Comparison of ENCODE assay signal across 13 mouse cellular contexts in genomic region chr6:124865766-124866362, GRCm38 (mm10). TPM values are rescaled to one million over a fixed set of nuclear protein-coding genes. Genes with fewer than 3 reads are reported as not detected.
DNase-seq lines count a peak whose midpoint lies in the region; ATAC-seq lines count a peak whose summit lies in the region.
"Had no signal": no experiment of that assay in that cellular context is flagged by ENCODE, and none has a peak within 500 bp of the region (broad histone marks: within the 10 kb centered on the region; RNA-seq: fewer than 3 reads in every experiment).

No protein-coding gene starts in this region.

- 0 out of 2 replicates have a peak overlapping the region, but pooled peaks have one; percentile 0 for H3K9ac ChIP-seq in forebrain, embryonic 14.5 days (ENCODE audit: low read length)
- no peak overlapping the region for H3K9ac ChIP-seq in forebrain, embryonic 15.5 days (replicated peaks)
- 0 out of 2 replicates have a peak overlapping the region, but pooled peaks have one; percentile 19 for H3K9ac ChIP-seq in embryonic facial prominence, embryonic 15.5 days
- H3K9ac ChIP-seq in limb, embryonic 13.5 days: peak overlapping the region; percentile 51
- H3K9ac ChIP-seq: stomach, embryonic 15.5 days had no signal

- no peak for DNase-seq in forebrain, embryonic 14.5 days (ENCODE audit: low spot score)
- DNase-seq in embryonic facial prominence, embryonic 10.5 days (ENCODE audit: low spot score): no peak
- DNase-seq in right cerebral cortex, postnatal 14 days: no peak
- no peak for DNase-seq in thymus, postnatal 0 days (ENCODE audit: low spot score)
- DNase-seq: embryo, embryonic 11 days; heart, adult 18-20 months; heart, postnatal 36 days had no signal

- no peaks in the 10 kb centered on the region for H3K27me3 ChIP-seq in forebrain, embryonic 14.5 days (replicated peaks; ENCODE audit: control insufficient read depth, insufficient read depth, low read length)
- H3K27me3 ChIP-seq in forebrain, embryonic 15.5 days: no peaks in the 10 kb centered on the region
- peaks cover 71% of the 10 kb centered on the region for H3K27me3 ChIP-seq in embryonic facial prominence, embryonic 10.5 days (replicated peaks; ENCODE audit: low read depth, poor library complexity, severe bottlenecking)
- H3K27me3 ChIP-seq in embryonic facial prominence, embryonic 15.5 days: no peaks in the 10 kb centered on the region; the same call in none of the 2 replicates
- H3K27me3 ChIP-seq in limb, embryonic 13.5 days: peaks cover 13% of the 10 kb centered on the region

- ATAC-seq in forebrain, embryonic 14.5 days: no peak
- no peak for ATAC-seq in forebrain, embryonic 15.5 days (replicated peaks)
- no peak for ATAC-seq in embryonic facial prominence, embryonic 15.5 days (ENCODE audit: insufficient number of reproducible peaks, low FRiP score, low TSS enrichment, low read depth)
- no peak for ATAC-seq in limb, embryonic 13.5 days (ENCODE audit: low FRiP score, low read depth)
- ATAC-seq in frontal cortex, adult (ENCODE audit: low TSS enrichment): no peak

- H3K4me3 ChIP-seq in forebrain, embryonic 14.5 days (ENCODE audit: low read depth, low read length): no peak overlapping the region
- H3K4me3 ChIP-seq in forebrain, embryonic 15.5 days: no peak overlapping the region
- no peak overlapping the region for H3K4me3 ChIP-seq in embryonic facial prominence, embryonic 10.5 days
- H3K4me3 ChIP-seq in embryonic facial prominence, embryonic 15.5 days (replicated peaks): no peak overlapping the region
- no peak overlapping the region for H3K4me3 ChIP-seq in limb, embryonic 13.5 days
- H3K4me3 ChIP-seq: stomach, embryonic 15.5 days had no signal

- 60% methylated on average over 18 of the region's 18 CpGs for WGBS in forebrain, embryonic 14.5 days
- 68% methylated on average over 18 of the region's 18 CpGs for WGBS in forebrain, embryonic 15.5 days
- 59% methylated on average over 18 of the region's 18 CpGs for WGBS in embryonic facial prominence, embryonic 10.5 days
- 48% methylated on average over 18 of the region's 18 CpGs for WGBS in embryonic facial prominence, embryonic 15.5 days
- WGBS in limb, embryonic 13.5 days: 30% methylated on average over 18 of the region's 18 CpGs

- H3K4me1 ChIP-seq in forebrain, embryonic 14.5 days (ENCODE audit: control insufficient read depth, insufficient read depth, low read length): peaks cover 15% of the 10 kb centered on the region
- H3K4me1 ChIP-seq in forebrain, embryonic 15.5 days: peaks cover 40% of the 10 kb centered on the region
- H3K4me1 ChIP-seq in embryonic facial prominence, embryonic 10.5 days: peaks cover 55% of the 10 kb centered on the region
- H3K4me1 ChIP-seq in embryonic facial prominence, embryonic 15.5 days: peaks cover 31% of the 10 kb centered on the region
- H3K4me1 ChIP-seq in limb, embryonic 13.5 days: peaks cover 43% of the 10 kb centered on the region

- 0 out of 2 replicates have a peak, but pooled peaks cover 5% of the 10 kb centered on the region for H3K36me3 ChIP-seq in forebrain, embryonic 14.5 days (ENCODE audit: control insufficient read depth, insufficient read depth, low read length)
- no peaks in the 10 kb centered on the region for H3K36me3 ChIP-seq in forebrain, embryonic 15.5 days
- no peaks in the 10 kb centered on the region for H3K36me3 ChIP-seq in embryonic facial prominence, embryonic 10.5 days (replicated peaks)
- no peaks in the 10 kb centered on the region for H3K36me3 ChIP-seq in embryonic facial prominence, embryonic 15.5 days
- no peaks in the 10 kb centered on the region for H3K36me3 ChIP-seq in limb, embryonic 13.5 days
- H3K36me3 ChIP-seq: stomach, embryonic 15.5 days had no signal

- no peak overlapping the region for H3K4me2 ChIP-seq in forebrain, embryonic 14.5 days (ENCODE audit: low read length)
- H3K4me2 ChIP-seq in forebrain, embryonic 15.5 days (replicated peaks): no peak overlapping the region
- no peak overlapping the region for H3K4me2 ChIP-seq in embryonic facial prominence, embryonic 15.5 days (replicated peaks)
- no peak overlapping the region for H3K4me2 ChIP-seq in limb, embryonic 13.5 days (replicated peaks)
- H3K4me2 ChIP-seq: stomach, embryonic 15.5 days had no signal

- H3K27ac ChIP-seq in forebrain, embryonic 14.5 days (ENCODE audit: low read depth, low read length): no peak overlapping the region
- no peak overlapping the region; the same call in 1 of the 2 replicates for H3K27ac ChIP-seq in forebrain, embryonic 15.5 days (replicated peaks)
- peak overlapping the region; percentile 24 for H3K27ac ChIP-seq in embryonic facial prominence, embryonic 10.5 days (replicated peaks)
- no peak overlapping the region for H3K27ac ChIP-seq in embryonic facial prominence, embryonic 15.5 days (replicated peaks)
- no peak overlapping the region; the same call in 1 of the 2 replicates for H3K27ac ChIP-seq in limb, embryonic 13.5 days
- H3K27ac ChIP-seq: stomach, embryonic 15.5 days had no signal

- no peaks in the 10 kb centered on the region for H3K9me3 ChIP-seq in forebrain, embryonic 14.5 days (replicated peaks; ENCODE audit: control insufficient read depth, low read length)
- no peaks in the 10 kb centered on the region for H3K9me3 ChIP-seq in forebrain, embryonic 15.5 days
- no peaks in the 10 kb centered on the region for H3K9me3 ChIP-seq in embryonic facial prominence, embryonic 10.5 days
- no peaks in the 10 kb centered on the region for H3K9me3 ChIP-seq in embryonic facial prominence, embryonic 15.5 days (replicated peaks)
- H3K9me3 ChIP-seq in limb, embryonic 13.5 days: no peaks in the 10 kb centered on the region
- H3K9me3 ChIP-seq: stomach, embryonic 15.5 days had no signal

RNA-seq across cellular contexts. Expression of gene Gpr162, which starts 2.1 kb away (rescaled TPM):
- polyA plus RNA-seq in forebrain, embryonic 14.5 days (2014; fragmentation: Nextera tagmentation; extraction: Ambion mirVana): 11.0 and 13.0 TPM in 2 replicates
- 25.2 and 25.9 TPM in 2 replicates for polyA plus RNA-seq in forebrain, embryonic 15.5 days (2015; fragmentation: Nextera tagmentation; extraction: Ambion mirVana)
- polyA plus RNA-seq in embryonic facial prominence, embryonic 10.5 days (2016; fragmentation: Nextera tagmentation; extraction: Ambion mirVana): 1.3 and 1.4 TPM in 2 replicates
- polyA plus RNA-seq in embryonic facial prominence, embryonic 15.5 days (2015; fragmentation: Nextera tagmentation; extraction: Ambion mirVana): 2.6 and 3.4 TPM in 2 replicates
- polyA plus RNA-seq in limb, embryonic 13.5 days (2015; fragmentation: Nextera tagmentation; extraction: Ambion mirVana): 2.9 and 3.5 TPM in 2 replicates
- 15.2 and 21.8 TPM in 2 replicates for polyA plus RNA-seq in thymus, postnatal 0 days (2015; fragmentation: Nextera tagmentation; extraction: Ambion mirVana)

RNA-seq across cellular contexts. Expression of gene P3h3, which starts 8.3 kb away (rescaled TPM):
- polyA plus RNA-seq in forebrain, embryonic 14.5 days (2014; fragmentation: Nextera tagmentation; extraction: Ambion mirVana): 6.2 and 10.1 TPM in 2 replicates
- polyA plus RNA-seq in forebrain, embryonic 15.5 days (2015; fragmentation: Nextera tagmentation; extraction: Ambion mirVana): 15.3 and 15.7 TPM in 2 replicates
- polyA plus RNA-seq in embryonic facial prominence, embryonic 10.5 days (2016; fragmentation: Nextera tagmentation; extraction: Ambion mirVana): 12.2 and 17.0 TPM in 2 replicates
- 55.9 and 57.6 TPM in 2 replicates for polyA plus RNA-seq in embryonic facial prominence, embryonic 15.5 days (2015; fragmentation: Nextera tagmentation; extraction: Ambion mirVana)
- 60.4 and 61.2 TPM in 2 replicates for polyA plus RNA-seq in limb, embryonic 13.5 days (2015; fragmentation: Nextera tagmentation; extraction: Ambion mirVana)
- polyA plus RNA-seq in thymus, postnatal 0 days (2015; fragmentation: Nextera tagmentation; extraction: Ambion mirVana): 1.9 TPM in 2 replicates

RNA-seq across cellular contexts. Expression of gene Cd4, which starts 22.2 kb away (rescaled TPM):
- 0.29 and 0.38 TPM in 2 replicates for polyA plus RNA-seq in forebrain, embryonic 14.5 days (2014; fragmentation: Nextera tagmentation; extraction: Ambion mirVana)
- 0.15 TPM in 1 of 2 replicates, not detected in the other for polyA plus RNA-seq in forebrain, embryonic 15.5 days (2015; fragmentation: Nextera tagmentation; extraction: Ambion mirVana)
- polyA plus RNA-seq in embryonic facial prominence, embryonic 10.5 days (2016; fragmentation: Nextera tagmentation; extraction: Ambion mirVana): not detected in 2 replicates
- 0.36 and 0.60 TPM in 2 replicates for polyA plus RNA-seq in embryonic facial prominence, embryonic 15.5 days (2015; fragmentation: Nextera tagmentation; extraction: Ambion mirVana)
- polyA plus RNA-seq in limb, embryonic 13.5 days (2015; fragmentation: Nextera tagmentation; extraction: Ambion mirVana): 0.04 and 0.15 TPM in 2 replicates
- 102 TPM in 2 replicates for polyA plus RNA-seq in thymus, postnatal 0 days (2015; fragmentation: Nextera tagmentation; extraction: Ambion mirVana)
- polyA plus RNA-seq: neural tube, embryonic 11.5 days had no signal

RNA-seq across cellular contexts. Expression of gene Gnb3, which starts 25.8 kb away (rescaled TPM):
- polyA plus RNA-seq in forebrain, embryonic 14.5 days (2014; fragmentation: Nextera tagmentation; extraction: Ambion mirVana): 0.54 and 0.89 TPM in 2 replicates
- polyA plus RNA-seq in forebrain, embryonic 15.5 days (2015; fragmentation: Nextera tagmentation; extraction: Ambion mirVana): 0.23 and 1.8 TPM in 2 replicates
- 0.60 and 0.97 TPM in 2 replicates for polyA plus RNA-seq in embryonic facial prominence, embryonic 10.5 days (2016; fragmentation: Nextera tagmentation; extraction: Ambion mirVana)
- 2.0 and 2.1 TPM in 2 replicates for polyA plus RNA-seq in embryonic facial prominence, embryonic 15.5 days (2015; fragmentation: Nextera tagmentation; extraction: Ambion mirVana)
- polyA plus RNA-seq in limb, embryonic 13.5 days (2015; fragmentation: Nextera tagmentation; extraction: Ambion mirVana): 1.0 and 1.3 TPM in 2 replicates
- polyA plus RNA-seq in thymus, postnatal 0 days (2015; fragmentation: Nextera tagmentation; extraction: Ambion mirVana): 2.3 and 2.4 TPM in 2 replicates

RNA-seq across cellular contexts. Expression of gene Cdca3, which starts 36.5 kb away (rescaled TPM):
- 107 and 139 TPM in 2 replicates for polyA plus RNA-seq in forebrain, embryonic 14.5 days (2014; fragmentation: Nextera tagmentation; extraction: Ambion mirVana)
- polyA plus RNA-seq in forebrain, embryonic 15.5 days (2015; fragmentation: Nextera tagmentation; extraction: Ambion mirVana): 100 and 106 TPM in 2 replicates
- 225 and 238 TPM in 2 replicates for polyA plus RNA-seq in embryonic facial prominence, embryonic 10.5 days (2016; fragmentation: Nextera tagmentation; extraction: Ambion mirVana)
- 128 and 138 TPM in 2 replicates for polyA plus RNA-seq in embryonic facial prominence, embryonic 15.5 days (2015; fragmentation: Nextera tagmentation; extraction: Ambion mirVana)
- 166 and 172 TPM in 2 replicates for polyA plus RNA-seq in limb, embryonic 13.5 days (2015; fragmentation: Nextera tagmentation; extraction: Ambion mirVana)
- 240 and 258 TPM in 2 replicates for polyA plus RNA-seq in thymus, postnatal 0 days (2015; fragmentation: Nextera tagmentation; extraction: Ambion mirVana)

Comparison
In these comparisons a context has a peak if more than half of its experiments do, and no peak if none do; other contexts are left out.
1. RNA of gene Cd4, which starts 22.2 kb away (polyA plus RNA-seq): 102 TPM in thymus, postnatal 0 days; 0.36 to 0.60 TPM in embryonic facial prominence, embryonic 15.5 days, 0.29 to 0.38 TPM in forebrain, embryonic 14.5 days, 0.15 TPM in forebrain, embryonic 15.5 days, 0.04 to 0.15 TPM in limb, embryonic 13.5 days and not detected in embryonic facial prominence, embryonic 10.5 days; every median in the first group is over 10 times any median in the second.